Mouse (Mus musculus) cerebellum, adult 2 months (tissue): ENCODE results near the gene Msantd1.

Source experiments
- CTCF ChIP-seq: fragments of 200-500 bp; IDR thresholded peaks from 2 replicates; pipeline ENCODE4 v1.5.1; 2011; ENCODE audit warnings: low read depth, mild to moderate bottlenecking, control low read depth, low read length, moderate library complexity, borderline replicate concordance; ENCODE audit not compliant: insufficient read depth
- POLR2A ChIP-seq: fragments of 200-500 bp; IDR thresholded peaks from 2 replicates; pipeline ENCODE4 v1.6.1; 2011; ENCODE audit warnings: low read length, control low read depth, borderline replicate concordance; ENCODE audit not compliant: insufficient read depth

DNA sequence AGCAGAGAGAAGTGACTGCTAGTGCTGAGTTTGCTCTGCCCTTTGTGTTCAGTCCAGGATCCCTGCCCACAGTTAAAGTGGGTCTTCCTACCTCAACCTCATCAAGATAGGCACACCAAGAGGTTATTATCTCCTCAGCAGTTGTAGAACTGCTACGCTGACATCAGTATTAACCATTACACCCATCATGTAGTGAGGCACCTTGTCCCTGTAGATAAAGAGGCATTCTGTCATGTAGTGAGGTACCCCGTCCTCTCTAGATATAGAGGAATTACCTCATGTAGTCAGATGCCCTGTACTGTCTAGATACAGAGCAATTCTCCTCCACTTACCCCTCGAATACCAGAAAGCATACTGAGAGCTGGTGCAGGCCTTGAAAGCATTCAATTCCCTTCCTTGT is 26.8 kb upstream of the Msantd1 start:
- no peak for TF ChIP-seq CTCF
- no peak for TF ChIP-seq POLR2A
